Mouse (Mus musculus): ENCODE results near the gene Prr22. TPM values are rescaled to one million over a fixed set of nuclear protein-coding genes. Genes with fewer than 3 reads are reported as not detected.

Gene Prr22
- total and polyA plus RNA-seq, 2 experiments from 2014 or later, result 0.25 to 0.71 TPM

GRCm38 (mm10) chr17:56753452-56753851 lies 16.6 kb upstream of the Prr22 start:
- no peaks in the 10 kb centered on the region for H3K9me3 ChIP-seq (ENCODE audit: low read length)
- 18% methylated on average over 15 of the region's 15 CpGs for WGBS
- no peaks in the 10 kb centered on the region for H3K36me3 ChIP-seq (ENCODE audit: insufficient read depth)
- no peak for TF ChIP-seq CTCF (IDR thresholded peaks at IDR 0.05; ENCODE audit: low read depth)
- ATAC-seq, result no peak
- peaks cover 54% of the 10 kb centered on the region for H3K27me3 ChIP-seq (ENCODE audit: insufficient read depth, low read length)
- H3K4me2 ChIP-seq (ENCODE audit: low read depth), result no peak overlapping the region
- H3K9ac ChIP-seq, result no peak overlapping the region
- no peak for DNase-seq
- H3K4me3 ChIP-seq (ENCODE audit: low read depth, low read length), result no peak overlapping the region
- H3K27ac ChIP-seq (ENCODE audit: low read depth, low read length), result no peak overlapping the region
- no peaks in the 10 kb centered on the region; the same call in 1 of the 2 replicates for H3K4me1 ChIP-seq (ENCODE audit: insufficient read depth)

DNA sequence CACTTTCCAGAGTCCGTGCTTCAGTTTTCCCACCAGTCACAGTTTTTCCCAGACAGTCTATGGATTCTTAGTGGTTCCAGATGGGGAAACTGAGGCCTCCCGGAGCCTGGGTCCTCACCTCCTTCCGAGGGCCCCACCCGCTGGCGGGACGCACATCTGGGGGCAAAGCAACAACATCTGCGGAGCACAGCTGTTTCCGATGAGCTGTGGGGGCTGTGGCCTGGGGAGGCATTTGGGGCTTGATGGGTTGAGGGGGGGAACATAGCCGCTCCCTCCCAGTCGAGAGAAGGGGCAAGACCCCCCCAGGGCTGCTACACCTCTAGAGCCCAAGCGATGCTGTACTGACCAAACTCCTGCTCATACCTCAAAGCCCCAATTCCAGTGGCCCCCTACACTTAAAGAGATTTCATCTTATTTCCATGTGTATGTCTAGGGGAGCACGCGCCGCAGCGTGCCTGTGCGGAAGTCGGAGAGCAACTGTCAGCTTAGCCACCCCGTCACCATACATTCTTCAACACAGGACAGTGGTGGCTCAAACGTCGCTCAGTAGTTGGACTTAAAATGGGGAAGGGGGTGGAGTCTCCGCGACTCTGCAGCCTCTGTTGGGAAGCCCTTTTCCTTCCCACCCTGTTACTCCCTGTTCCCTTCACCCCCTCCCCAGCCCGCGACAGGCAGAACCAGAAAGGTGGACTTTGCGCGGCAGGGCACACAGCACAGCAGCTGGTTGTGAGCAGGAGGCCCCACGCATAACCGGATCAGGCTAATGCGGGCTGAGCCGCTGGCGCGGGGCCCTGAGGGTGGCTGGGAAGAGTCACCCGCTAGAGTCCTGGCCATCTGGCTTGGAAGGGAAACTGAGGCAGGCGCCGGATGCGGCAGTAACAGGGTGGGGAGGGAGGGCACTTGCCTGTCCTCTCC lies 15.5 kb upstream of the Prr22 start:
- TF ChIP-seq CTCF (IDR thresholded peaks at IDR 0.05; ENCODE audit: low read depth), result no peak
- no peaks in the 10 kb centered on the region for H3K36me3 ChIP-seq (ENCODE audit: insufficient read depth)
- no peak overlapping the region for H3K4me2 ChIP-seq (ENCODE audit: low read depth)
- no peak overlapping the region for H3K4me3 ChIP-seq (ENCODE audit: low read depth, low read length)
- H3K9me3 ChIP-seq (ENCODE audit: low read length), result no peaks in the 10 kb centered on the region
- no peak overlapping the region for H3K27ac ChIP-seq (ENCODE audit: low read depth, low read length)
- no peak overlapping the region for H3K9ac ChIP-seq
- ATAC-seq (no peak), DNase-seq (no peak)
- H3K4me1 ChIP-seq (ENCODE audit: insufficient read depth), result no peaks in the 10 kb centered on the region; the same call in 1 of the 2 replicates
- H3K27me3 ChIP-seq (ENCODE audit: insufficient read depth, low read length), result peaks cover 54% of the 10 kb centered on the region
- 19% methylated on average over 36 of the region's 36 CpGs for WGBS

DNA sequence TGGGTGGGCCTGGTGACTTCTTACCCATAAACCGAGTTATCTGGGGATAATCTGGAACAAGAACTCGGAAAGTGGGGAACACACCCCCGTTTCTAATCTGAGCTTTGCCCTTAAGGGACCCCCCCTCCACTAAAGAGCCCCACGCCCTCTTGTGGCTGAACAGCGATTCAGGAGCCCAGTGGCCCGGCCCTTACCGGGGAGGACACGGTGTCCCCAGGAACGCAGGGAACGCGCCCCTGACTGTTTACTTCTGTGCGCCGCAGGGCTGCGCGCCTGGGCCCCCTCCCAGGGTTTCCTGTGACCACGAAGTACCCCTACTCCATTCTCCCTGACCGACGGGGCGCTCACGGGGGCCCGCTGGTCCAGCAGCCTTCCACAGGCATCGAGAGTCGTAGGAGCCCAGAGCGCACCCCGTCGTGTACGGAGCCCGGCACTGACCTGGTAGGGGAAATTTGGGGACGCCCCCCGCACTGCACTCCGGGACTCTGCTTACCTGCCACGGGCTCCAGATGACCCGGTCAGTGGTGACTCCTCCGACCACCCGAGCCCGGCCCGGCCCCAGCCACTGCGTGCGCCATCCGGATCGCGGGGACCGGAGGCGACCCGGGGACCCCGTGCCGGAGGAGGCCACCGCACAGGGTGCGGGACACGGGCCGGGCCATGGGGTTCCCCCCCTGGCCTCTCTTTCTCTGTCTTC lies 13.2 kb upstream of the Prr22 start:
- no peak for DNase-seq
- no peak for TF ChIP-seq CTCF (IDR thresholded peaks at IDR 0.05; ENCODE audit: low read depth)
- no peaks in the 10 kb centered on the region for H3K9me3 ChIP-seq (ENCODE audit: low read length)
- H3K36me3 ChIP-seq (ENCODE audit: insufficient read depth), result no peaks in the 10 kb centered on the region
- H3K9ac ChIP-seq, result peak overlapping the region; percentile 35; the same call in 1 of the 2 replicates
- no peak overlapping the region for H3K27ac ChIP-seq (ENCODE audit: low read depth, low read length)
- H3K4me2 ChIP-seq (ENCODE audit: low read depth), result peak overlapping the region; percentile 80
- H3K4me1 ChIP-seq (ENCODE audit: insufficient read depth), result peaks cover 3% of the 10 kb centered on the region; the same call in 1 of the 2 replicates
- under 1% methylated on average over 49 of the region's 51 CpGs for WGBS
- peaks cover 50% of the 10 kb centered on the region for H3K27me3 ChIP-seq (ENCODE audit: insufficient read depth, low read length)
- no peak for ATAC-seq
- H3K4me3 ChIP-seq (ENCODE audit: low read depth, low read length), result peak overlapping the region; percentile 40

- Histone ChIP-seq H3K9me3 (ENCODE audit: low read length) (no peaks in the 10 kb centered on the region), H3K4me2 (ENCODE audit: low read depth) (peak within 1 kb of the TSS; percentile 80), H3K36me3 (ENCODE audit: insufficient read depth) (no peaks in the 10 kb centered on the region), H3K27me3 (ENCODE audit: insufficient read depth, low read length) (peaks cover 45% of the 10 kb centered on the region), H3K4me3 (ENCODE audit: low read depth, low read length) (peak within 1 kb of the TSS; percentile 40), H3K4me1 (ENCODE audit: insufficient read depth) (peaks cover 7% of the 10 kb centered on the region; the same call in 1 of the 2 replicates), H3K27ac (ENCODE audit: low read depth, low read length) (no peak within 1 kb of the TSS), H3K9ac (peak within 1 kb of the TSS; percentile 35; the same call in 1 of the 2 replicates)
- DNase-seq (peak; percentile 57), ATAC-seq (no peak)
- under 1% methylated on average over 37 of the region's 48 CpGs for WGBS
- TF ChIP-seq CTCF (IDR thresholded peaks at IDR 0.05; ENCODE audit: low read depth), result no peak
Measured at GRCm38 (mm10) chr17:56757416-56758123, 12.5 kb upstream of the Prr22 start, which contains the start of gene Nrtn. Gene Nrtn, minus strand, starts transcription at chr17:56757530.

- 5% methylated on average over 12 of the region's 12 CpGs for WGBS
- no peak overlapping the region for H3K4me3 ChIP-seq (ENCODE audit: low read depth, low read length)
- H3K4me2 ChIP-seq (ENCODE audit: low read depth), result no peak overlapping the region
- H3K4me1 ChIP-seq (ENCODE audit: insufficient read depth), result peaks cover 11% of the 10 kb centered on the region; the same call in 1 of the 2 replicates
- peak; percentile 32 for DNase-seq
- H3K27me3 ChIP-seq (ENCODE audit: insufficient read depth, low read length), result peaks cover 45% of the 10 kb centered on the region
- ATAC-seq, result no peak
- no peaks in the 10 kb centered on the region for H3K36me3 ChIP-seq (ENCODE audit: insufficient read depth)
- H3K27ac ChIP-seq (ENCODE audit: low read depth, low read length), result no peak overlapping the region
- peak; percentile 52 for TF ChIP-seq CTCF (IDR thresholded peaks at IDR 0.05; ENCODE audit: low read depth)
- H3K9ac ChIP-seq, result no peak overlapping the region
- no peaks in the 10 kb centered on the region for H3K9me3 ChIP-seq (ENCODE audit: low read length)
Measured at GRCm38 (mm10) chr17:56758132-56758531, 11.9 kb upstream of the Prr22 start.

DNA sequence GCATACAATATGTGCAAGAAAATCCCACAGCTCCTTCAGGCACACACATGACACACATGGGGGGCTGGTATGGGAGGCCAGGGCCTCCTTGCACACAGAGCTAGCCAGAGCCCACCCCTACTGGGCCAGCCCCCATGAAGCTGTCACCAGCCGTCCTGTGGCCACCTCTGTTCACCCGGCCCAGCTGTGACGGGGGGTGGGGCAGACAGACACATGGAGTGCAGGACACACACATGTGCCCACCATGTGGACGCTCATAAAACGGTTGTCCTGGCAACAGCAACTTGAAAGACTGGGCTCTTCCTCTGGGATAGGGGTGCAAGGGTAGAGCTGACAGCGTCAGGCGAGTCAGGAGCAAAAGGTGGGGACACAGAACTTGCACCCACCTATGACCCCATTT lies 10.8 kb upstream of the Prr22 start:
- no peaks in the 10 kb centered on the region for H3K36me3 ChIP-seq (ENCODE audit: insufficient read depth)
- 59% methylated on average over 7 of the region's 7 CpGs for WGBS
- H3K4me1 ChIP-seq (ENCODE audit: insufficient read depth), result peaks cover 11% of the 10 kb centered on the region; the same call in 1 of the 2 replicates
- H3K27ac ChIP-seq (ENCODE audit: low read depth, low read length), result no peak overlapping the region
- ATAC-seq (no peak), DNase-seq (no peak)
- H3K4me3 ChIP-seq (ENCODE audit: low read depth, low read length), result no peak overlapping the region
- no peak overlapping the region for H3K4me2 ChIP-seq (ENCODE audit: low read depth)
- no peak overlapping the region for H3K9ac ChIP-seq
- H3K27me3 ChIP-seq (ENCODE audit: insufficient read depth, low read length), result peaks cover 36% of the 10 kb centered on the region
- H3K9me3 ChIP-seq (ENCODE audit: low read length), result no peaks in the 10 kb centered on the region
- no peak for TF ChIP-seq CTCF (IDR thresholded peaks at IDR 0.05; ENCODE audit: low read depth)
